Mouse (Mus musculus) heart, adult 9 months (tissue): ENCODE data around the gene Thap7.
"Not testable (repeated sequence)": the region's sequence is repeated elsewhere in the genome, so short reads cannot be mapped to it uniquely, and the experiment has no call there.

Experiments
- DNase-seq, 2 experiments: peaks; one replicate each; pipeline ENCODE4 v3.0.0; 2022; ENCODE audit warnings: low spot score in 2 of 2

Gene Thap7

GRCm38 (mm10) chr16:17532271-17532670, 1.3 kb upstream of the Thap7 start:
- DNase-seq, result no peak

- no peak for DNase-seq
Observed at GRCm38 (mm10) chr16:17529981-17530586, 852 bp downstream of the Thap7 start.

GRCm38 (mm10) chr16:17528276-17528675, 2.7 kb downstream of the Thap7 start:
- no peak for DNase-seq

- no peak for DNase-seq
Observed at GRCm38 (mm10) chr16:17527606-17528005, 3.3 kb downstream of the Thap7 start.

- DNase-seq, result no peak
Observed at GRCm38 (mm10) chr16:17526223-17526622, 4.7 kb downstream of the Thap7 start.

- no peak for DNase-seq
Observed at GRCm38 (mm10) chr16:17525524-17525923, 5.4 kb downstream of the Thap7 start.

- DNase-seq, result no peak
Observed at GRCm38 (mm10) chr16:17524156-17524555, 6.8 kb downstream of the Thap7 start.

- no peak for DNase-seq
Observed at GRCm38 (mm10) chr16:17518910-17519309, 12.0 kb downstream of the Thap7 start.

- DNase-seq, result no peak
Observed at GRCm38 (mm10) chr16:17511431-17511830, 19.5 kb downstream of the Thap7 start.

- DNase-seq, result no peak
Observed at GRCm38 (mm10) chr16:17510686-17511085, 20.2 kb downstream of the Thap7 start.

- no peak for DNase-seq
Observed at GRCm38 (mm10) chr16:17510143-17510542, 20.8 kb downstream of the Thap7 start.

- DNase-seq, result no peak
Observed at GRCm38 (mm10) chr16:17509240-17509597, 21.7 kb downstream of the Thap7 start.

- peak; percentile 82 to 89 for DNase-seq
Observed at GRCm38 (mm10) chr16:17508546-17509239, 22.2 kb downstream of the Thap7 start, which contains the start of gene Lztr1. Lztr1 (plus strand) TSS chr16:17508688.

GRCm38 (mm10) chr16:17508031-17508430, 22.9 kb downstream of the Thap7 start:
- not testable (repeated sequence) for DNase-seq

- no peak for DNase-seq
Observed at GRCm38 (mm10) chr16:17507018-17507552, 23.9 kb downstream of the Thap7 start.

GRCm38 (mm10) chr16:17502681-17503080, 28.3 kb downstream of the Thap7 start:
- DNase-seq, result no peak

GRCm38 (mm10) chr16:17499249-17499883, 31.6 kb downstream of the Thap7 start:
- no peak for DNase-seq

- DNase-seq, result peak in 1 of 2 experiments; percentile 19
Observed at GRCm38 (mm10) chr16:17496499-17497305, 34.2 kb downstream of the Thap7 start.

- DNase-seq, result no peak
Observed at GRCm38 (mm10) chr16:17491896-17492561, 38.9 kb downstream of the Thap7 start.

GRCm38 (mm10) chr16:17491154-17491553, 39.8 kb downstream of the Thap7 start:
- no peak for DNase-seq

- no peak for DNase-seq
Observed at GRCm38 (mm10) chr16:17489469-17490111, 41.3 kb downstream of the Thap7 start, which contains the start of gene Aifm3. Aifm3 (plus strand) TSS chr16:17489611.
